Mouse (Mus musculus) lung, embryonic 14.5 days (tissue): ENCODE results near the gene Cttnbp2. TPM values are rescaled to one million over a fixed set of nuclear protein-coding genes. Genes with fewer than 3 reads are reported as not detected.
"Not testable (repeated sequence)": the region's sequence is repeated elsewhere in the genome, so short reads cannot be mapped to it uniquely, and the experiment has no call there.

Source experiments
- ATAC-seq: fragments of 200-750 bp; cut with Nextera tagmentation; 2 replicates; pipeline ENCODE4 v1.8.0; 2017; ENCODE audit warnings: mild to moderate bottlenecking, moderate TSS enrichment, moderate library complexity; ENCODE audit not compliant: insufficient read depth
- DNase-seq: peaks from one replicate; pipeline ENCODE4 v3.0.0-alpha.2; 2015
- H3K27ac ChIP-seq: fragments of 300-500 bp; sonication (generic); 2 replicates; pipeline ENCODE4 v1.5.1; 2014; ENCODE audit warnings: low read depth, mild to moderate bottlenecking, moderate library complexity
- H3K27me3 ChIP-seq: fragments of 300-500 bp; sonication (generic); 2 replicates; pipeline ENCODE4 v1.6.1; 2014; ENCODE audit warnings: low read length, control low read depth; ENCODE audit not compliant: insufficient read depth
- H3K36me3 ChIP-seq: fragments of 300-500 bp; sonication (generic); 2 replicates; pipeline ENCODE4 v1.6.1; 2014; ENCODE audit warnings: control low read depth; ENCODE audit not compliant: insufficient read depth
- H3K4me1 ChIP-seq: fragments of 300-500 bp; sonication (generic); 2 replicates; pipeline ENCODE4 v1.6.1; 2014; ENCODE audit warnings: antibody characterized with exemption, control low read depth; ENCODE audit not compliant: insufficient read depth
- H3K4me2 ChIP-seq: fragments of 300-500 bp; sonication (generic); 2 replicates; pipeline ENCODE4 v1.6.1; 2014; ENCODE audit warnings: mild to moderate bottlenecking
- H3K4me3 ChIP-seq: fragments of 300-500 bp; sonication (generic); 2 replicates; pipeline ENCODE4 v1.5.1; 2014; ENCODE audit warnings: low read depth, low read length
- H3K9ac ChIP-seq: fragments of 300-500 bp; sonication (generic); 2 replicates; pipeline ENCODE4 v1.6.1; 2014
- H3K9me3 ChIP-seq: fragments of 300-500 bp; sonication (generic); 2 replicates; pipeline ENCODE4 v1.6.1; 2016; ENCODE audit warnings: low read depth, low read length, control low read depth
- CTCF ChIP-seq: IDR thresholded peaks from 2 replicates; pipeline ENCODE4 v1.5.1; 2016; ENCODE audit warnings: antibody characterized with exemption, low read depth
- WGBS: fragments of 180-500 bp; shearing (Covaris S2); extraction: QIAGEN DNeasy Blood & Tissue Kit; methylation state at CpG from one replicate; pipeline ENCODE4 v1.1.7; 2014; 5-methylcytosine and 5-hydroxymethylcytosine counted together
- polyA plus RNA-seq: library from polyadenylated mRNA; unstranded; fragments of >200 nt; fragmentation: Nextera tagmentation; extraction: Ambion mirVana; gene quantifications from 2 replicates; pipeline ENCODE4 v1.2.1, GENCODE M21; 2014

The Cttnbp2 gene
- polyA plus RNA-seq, 1 experiment from 2014 or later: 19.4 TPM

DNA sequence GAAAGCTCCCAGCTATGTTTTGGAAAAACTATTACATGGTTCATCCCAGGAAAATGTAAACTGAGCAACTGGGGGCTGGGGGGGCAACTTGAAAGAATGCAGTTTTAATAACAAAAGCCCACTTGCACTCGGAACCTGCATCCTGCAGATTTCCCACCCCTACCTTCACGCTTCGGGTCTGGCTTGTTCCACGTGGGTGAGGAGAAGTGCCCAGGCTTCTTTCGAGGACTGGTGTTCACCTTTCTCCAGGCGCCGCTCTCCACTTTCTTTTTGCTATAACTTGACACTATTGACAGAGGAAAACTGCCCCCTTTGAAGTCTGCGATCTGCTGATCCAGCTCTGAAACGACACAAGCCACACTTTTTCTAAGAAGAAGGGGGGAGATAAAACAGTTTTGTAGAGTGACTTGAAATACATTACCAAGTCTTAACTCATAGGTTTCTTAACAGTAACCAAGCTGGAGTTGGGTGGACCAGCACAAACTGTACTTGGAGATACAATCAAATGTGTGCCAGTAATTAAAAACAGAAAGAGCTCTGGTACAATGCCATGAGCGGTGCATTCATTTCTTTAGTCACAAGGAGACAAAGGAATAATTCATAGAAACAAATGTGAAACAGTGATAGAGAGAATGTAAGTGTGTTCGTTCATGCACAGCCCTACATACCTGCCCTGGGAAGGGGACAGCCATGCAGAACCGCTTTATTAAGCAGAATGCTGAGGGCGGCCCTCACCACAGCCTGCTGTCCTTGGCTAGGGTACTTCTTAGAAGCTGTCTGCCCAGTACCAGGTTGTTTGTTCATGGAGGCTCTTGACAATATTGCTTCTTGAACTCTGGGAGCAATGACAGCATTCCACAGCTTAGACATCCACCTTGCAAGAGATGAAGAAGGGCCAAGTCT, 134.1 kb downstream of the Cttnbp2 start:
- Histone ChIP-seq H3K27ac (no peak overlapping the region; the same call in 1 of the 2 replicates), H3K9me3 (no peaks in the 10 kb centered on the region), H3K27me3 (no peaks in the 10 kb centered on the region), H3K4me1 (no peaks in the 10 kb centered on the region), H3K4me3 (no peak overlapping the region), H3K4me2 (no peak overlapping the region), H3K36me3 (no peaks in the 10 kb centered on the region), H3K9ac (no peak overlapping the region)
- TF ChIP-seq CTCF: no peak
- ATAC-seq (peak; percentile 54; the same call in 1 of the 2 replicates), DNase-seq (peak; percentile 39)
- 57% methylated on average over 13 of the region's 13 CpGs for WGBS

GRCm38 (mm10) chr6:18377755-18378154, 136.9 kb downstream of the Cttnbp2 start:
- not testable (repeated sequence) for DNase-seq, H3K4me3 ChIP-seq, H3K9me3 ChIP-seq, H3K27ac ChIP-seq, H3K9ac ChIP-seq, H3K4me2 ChIP-seq, H3K4me1 ChIP-seq, ATAC-seq, H3K36me3 ChIP-seq, H3K27me3 ChIP-seq
- 93% methylated on average over 2 of the region's 2 CpGs for WGBS

DNA sequence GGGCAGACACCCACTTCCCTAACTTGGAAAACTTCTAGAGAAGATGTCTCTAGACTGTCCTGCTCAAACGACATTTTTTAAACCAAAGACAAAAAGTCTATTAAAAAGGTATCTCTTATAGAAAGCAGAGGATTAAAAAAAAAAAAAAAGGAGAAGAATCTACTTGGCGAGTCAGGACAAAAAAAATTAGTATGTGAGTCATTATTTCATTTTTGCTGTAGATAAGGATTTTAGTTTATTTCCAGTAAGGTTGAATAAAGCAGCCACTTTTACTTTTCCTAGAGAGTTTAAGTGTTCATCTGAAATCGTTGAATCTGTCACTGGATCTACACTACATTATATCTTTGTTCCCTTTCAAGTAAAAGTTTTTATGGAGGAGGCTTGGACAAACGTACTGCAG, 139.9 kb downstream of the Cttnbp2 start:
- WGBS: 58% methylated on average over 4 of the region's 4 CpGs
- no peaks in the 10 kb centered on the region for H3K36me3 ChIP-seq

DNA sequence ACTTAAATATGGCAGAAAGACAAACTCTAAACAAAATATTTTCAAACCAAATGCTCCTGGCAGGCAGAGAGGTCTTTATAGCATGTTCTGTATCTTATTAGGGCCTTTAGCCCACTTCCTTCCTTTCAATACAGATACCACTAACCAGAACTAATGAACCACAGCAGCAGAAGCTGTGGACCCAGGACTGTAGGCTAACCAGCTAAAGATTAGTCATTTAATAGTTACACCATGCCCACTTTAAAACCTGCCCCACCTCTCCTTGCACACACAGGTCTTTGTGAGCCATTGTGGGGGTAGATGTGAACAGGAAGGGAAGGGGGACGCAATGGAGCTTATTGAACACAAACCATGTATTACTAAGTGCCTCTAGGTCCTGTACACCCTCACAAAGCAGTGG, 141.0 kb downstream of the Cttnbp2 start:
- Histone ChIP-seq H3K4me3 (no peak overlapping the region), H3K4me1 (no peaks in the 10 kb centered on the region), H3K27me3 (no peaks in the 10 kb centered on the region), H3K27ac (no peak overlapping the region), H3K9ac (no peak overlapping the region), H3K4me2 (no peak overlapping the region), H3K9me3 (no peaks in the 10 kb centered on the region), H3K36me3 (no peaks in the 10 kb centered on the region)
- WGBS: 75% methylated on average over 1 of the region's 1 CpGs
- ATAC-seq (no peak), DNase-seq (no peak)
- no peak for TF ChIP-seq CTCF

More for the DNA sequence above, 139.9 kb downstream of the Cttnbp2 start:
- TF ChIP-seq CTCF: no peak
- H3K4me1 ChIP-seq: no peaks in the 10 kb centered on the region
- H3K4me2 ChIP-seq: no peak overlapping the region
- no peaks in the 10 kb centered on the region for H3K27me3 ChIP-seq
- no peak overlapping the region for H3K4me3 ChIP-seq
- ATAC-seq (no peak), DNase-seq (no peak)
- H3K27ac ChIP-seq: no peak overlapping the region
- no peak overlapping the region for H3K9ac ChIP-seq
- no peaks in the 10 kb centered on the region for H3K9me3 ChIP-seq

GRCm38 (mm10) chr6:18372447-18373228, 142.0 kb downstream of the Cttnbp2 start:
- Histone ChIP-seq H3K4me1 (no peaks in the 10 kb centered on the region), H3K4me3 (no peak overlapping the region), H3K9ac (no peak overlapping the region), H3K9me3 (no peaks in the 10 kb centered on the region), H3K36me3 (no peaks in the 10 kb centered on the region), H3K27ac (no peak overlapping the region), H3K4me2 (no peak overlapping the region), H3K27me3 (no peaks in the 10 kb centered on the region)
- WGBS: 23% methylated on average over 7 of the region's 7 CpGs
- ATAC-seq: peak; percentile 76
- DNase-seq: peak; percentile 91
- peak; percentile 86 for TF ChIP-seq CTCF

DNA sequence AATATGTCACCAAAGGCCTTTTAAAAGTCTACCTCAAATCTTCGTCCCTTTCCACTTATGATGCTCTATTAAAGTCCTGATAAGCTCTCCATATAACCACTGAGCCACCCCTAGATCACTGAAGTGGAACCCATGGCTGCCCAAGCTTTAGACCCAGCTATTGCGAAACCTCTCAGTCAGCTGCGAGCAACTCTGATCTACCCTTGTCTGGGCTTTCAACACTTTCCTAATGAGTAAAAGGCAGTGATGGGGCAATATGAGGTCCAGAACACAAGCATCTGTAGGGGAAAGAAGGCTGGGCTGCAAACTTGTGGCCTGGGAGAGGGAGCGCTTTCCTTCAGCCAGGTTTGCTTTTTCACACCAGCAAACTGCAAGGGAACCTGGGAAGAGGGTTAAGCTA, 144.9 kb downstream of the Cttnbp2 start:
- no peak overlapping the region for H3K4me3 ChIP-seq
- no peak overlapping the region for H3K27ac ChIP-seq
- H3K4me2 ChIP-seq: no peak overlapping the region
- no peaks in the 10 kb centered on the region for H3K9me3 ChIP-seq
- WGBS: 88% methylated on average over 4 of the region's 4 CpGs
- H3K9ac ChIP-seq: no peak overlapping the region
- TF ChIP-seq CTCF: no peak
- no peaks in the 10 kb centered on the region for H3K36me3 ChIP-seq
- no peaks in the 10 kb centered on the region for H3K4me1 ChIP-seq
- no peak for DNase-seq
- no peak for ATAC-seq
- no peaks in the 10 kb centered on the region for H3K27me3 ChIP-seq

GRCm38 (mm10) chr6:18369054-18369453, 145.6 kb downstream of the Cttnbp2 start:
- no peak overlapping the region for H3K4me3 ChIP-seq
- H3K36me3 ChIP-seq: no peaks in the 10 kb centered on the region
- no peak for TF ChIP-seq CTCF
- H3K27ac ChIP-seq: no peak overlapping the region
- H3K27me3 ChIP-seq: no peaks in the 10 kb centered on the region
- no peak for ATAC-seq
- H3K9me3 ChIP-seq: no peaks in the 10 kb centered on the region
- DNase-seq: no peak
- WGBS: 89% methylated on average over 3 of the region's 3 CpGs
- no peak overlapping the region for H3K4me2 ChIP-seq
- no peak overlapping the region for H3K9ac ChIP-seq
- H3K4me1 ChIP-seq: no peaks in the 10 kb centered on the region
